Mouse (Mus musculus) bone marrow, adult 2 months (tissue): ENCODE results near the gene Tmem176a.

Experiments
- CTCF ChIP-seq: fragments of 200-500 bp; IDR thresholded peaks from 2 replicates; pipeline ENCODE4 v1.5.1; 2011; ENCODE audit warnings: low read length, control low read depth; ENCODE audit not compliant: control insufficient read depth, insufficient read depth
- POLR2A ChIP-seq: fragments of 200-500 bp; IDR thresholded peaks from 2 replicates; pipeline ENCODE4 v1.6.1; 2011; ENCODE audit warnings: low read depth, mild to moderate bottlenecking, control low read depth, low read length, borderline replicate concordance; ENCODE audit not compliant: control insufficient read depth

GRCm38 (mm10) chr6:48872596-48872995 lies 31.9 kb downstream of the Tmem176a start, which contains the start of gene Aoc1:
- no peak for TF ChIP-seq POLR2A
- no peak for TF ChIP-seq CTCF
